Comparison of ENCODE assay signal across 20 mouse cellular contexts in genomic region chr3:153807444-153808149, GRCm38 (mm10). TPM values are rescaled to one million over a fixed set of nuclear protein-coding genes. Genes with fewer than 3 reads are reported as not detected.
DNase-seq lines count a peak whose midpoint lies in the region; ATAC-seq and TF ChIP-seq lines count a peak whose summit lies in the region.
"Had no signal": no experiment of that assay in that cellular context is flagged by ENCODE, and none has a peak within 500 bp of the region (broad histone marks: within the 10 kb centered on the region; RNA-seq: fewer than 3 reads in every experiment).

No protein-coding gene starts in this region.

- ATAC-seq in heart, embryonic 12.5 days (ENCODE audit: insufficient number of reproducible peaks, low FRiP score): peak; percentile 86
- no peak for ATAC-seq in limb, embryonic 12.5 days (ENCODE audit: insufficient number of reproducible peaks, insufficient read depth, low FRiP score, low TSS enrichment, low read depth)
- ATAC-seq in megakaryocyte, adult 5-6 weeks (ENCODE audit: poor library complexity, severe bottlenecking): 0 out of 2 replicates have a peak, but pooled peaks have one; percentile 28
- ATAC-seq: inflammation-experienced regulatory T-cells, adult 6 months had no signal

- no peaks in the 10 kb centered on the region for H3K36me3 ChIP-seq in heart, embryonic 12.5 days
- no peaks in the 10 kb centered on the region for H3K36me3 ChIP-seq in heart, adult 2 months (ENCODE audit: control insufficient read depth, insufficient read depth, low read length)
- H3K36me3 ChIP-seq in limb, embryonic 12.5 days: no peaks in the 10 kb centered on the region
- H3K36me3 ChIP-seq: forebrain, embryonic 15.5 days; neural tube, embryonic 12.5 days had no signal

- TF ChIP-seq EP300 in heart, adult 2 months (IDR thresholded peaks at IDR 0.05; ENCODE audit: insufficient read depth, low read depth, low read length): no peak

- no peaks in the 10 kb centered on the region for H3K79me2 ChIP-seq in heart, adult 2 months (replicated peaks; ENCODE audit: control insufficient read depth, insufficient read depth, low read length)

- no peak overlapping the region for H3K4me2 ChIP-seq in heart, embryonic 12.5 days
- H3K4me2 ChIP-seq in limb, embryonic 12.5 days: no peak overlapping the region
- H3K4me2 ChIP-seq: forebrain, embryonic 15.5 days; lung, embryonic 14.5 days; neural tube, embryonic 12.5 days had no signal

- no peak for TF ChIP-seq POLR2A in heart, adult 2 months (IDR thresholded peaks at IDR 0.05; ENCODE audit: insufficient read depth, low read depth, low read length)

- H3K4me1 ChIP-seq in heart, embryonic 12.5 days (replicated peaks): peaks cover 8% of the 10 kb centered on the region
- H3K4me1 ChIP-seq in heart, adult 2 months (ENCODE audit: control insufficient read depth, insufficient read depth, low read length): no peaks in the 10 kb centered on the region
- H3K4me1 ChIP-seq in limb, embryonic 12.5 days (replicated peaks): peaks cover 22% of the 10 kb centered on the region

- 76% methylated on average over 9 of the region's 9 CpGs for WGBS in heart, embryonic 12.5 days
- WGBS in heart, adult 2 months: 76% methylated on average over 9 of the region's 9 CpGs
- 88% methylated on average over 9 of the region's 9 CpGs for WGBS in limb, embryonic 12.5 days

- no peak for TF ChIP-seq CTCF in heart, adult 2 months (IDR thresholded peaks at IDR 0.05)

- H3K9ac ChIP-seq in heart, embryonic 12.5 days: no peak overlapping the region
- H3K9ac ChIP-seq in heart, adult 2 months (ENCODE audit: low read depth, low read length): no peak overlapping the region
- H3K9ac ChIP-seq in limb, embryonic 12.5 days (replicated peaks): no peak overlapping the region
- H3K9ac ChIP-seq: forebrain, embryonic 15.5 days; lung, embryonic 14.5 days; neural tube, embryonic 12.5 days had no signal

- 0 out of 2 replicates have a peak overlapping the region, but pooled peaks have one; percentile 11 for H3K27ac ChIP-seq in heart, embryonic 12.5 days (ENCODE audit: poor library complexity, severe bottlenecking)
- no peak overlapping the region for H3K27ac ChIP-seq in heart, adult 2 months
- H3K27ac ChIP-seq in limb, embryonic 12.5 days: 0 out of 2 replicates have a peak overlapping the region, but pooled peaks have one; percentile 36
- H3K27ac ChIP-seq: forebrain, embryonic 15.5 days; kidney, postnatal 0 days; neural tube, embryonic 12.5 days had no signal

- no peak overlapping the region for H3K4me3 ChIP-seq in heart, embryonic 12.5 days
- H3K4me3 ChIP-seq in heart, adult 2 months: no peak overlapping the region
- no peak overlapping the region for H3K4me3 ChIP-seq in limb, embryonic 12.5 days (replicated peaks)
- H3K4me3 ChIP-seq: forebrain, embryonic 15.5 days; neural tube, embryonic 12.5 days had no signal

- DNase-seq in heart, adult 2 months: no peak
- DNase-seq in c-Kit-positive CD71-positive TER-119-positive erythroid progenitor cells, embryonic 14.5 days (ENCODE audit: low spot score): peak; percentile 56
- no peak for DNase-seq in cerebellum, postnatal 25 days
- DNase-seq in spleen, postnatal 10 days (ENCODE audit: low spot score in 2 of 2): no peak
- DNase-seq: cerebellum, adult 11 months; heart, postnatal 4 days; layer of hippocampus, adult 9-11 months; lung, embryonic 14.5 days; right cerebral cortex, postnatal 14 days had no signal

- intact Hi-C loops in heart, adult 2 months (cut with DNase I): loop anchor here (5.0 kb wide), 1 partner anchor 40 kb away; no protein-coding TSS in a partner anchor

- no peaks in the 10 kb centered on the region for H3K9me3 ChIP-seq in heart, embryonic 12.5 days (replicated peaks)
- H3K9me3 ChIP-seq in limb, embryonic 12.5 days: no peaks in the 10 kb centered on the region
- H3K9me3 ChIP-seq: forebrain, embryonic 15.5 days; neural tube, embryonic 12.5 days had no signal

- H3K27me3 ChIP-seq in heart, embryonic 12.5 days (replicated peaks): no peaks in the 10 kb centered on the region; the same call in 1 of the 2 replicates
- H3K27me3 ChIP-seq in heart, adult 2 months (ENCODE audit: control insufficient read depth, insufficient read depth, low read length): no peaks in the 10 kb centered on the region
- no peaks in the 10 kb centered on the region for H3K27me3 ChIP-seq in limb, embryonic 12.5 days
- H3K27me3 ChIP-seq: forebrain, embryonic 15.5 days; neural tube, embryonic 12.5 days had no signal

RNA-seq across cellular contexts. Expression of gene Asb17, which starts 36.4 kb away (rescaled TPM):
- 0.32 and 0.70 TPM in 2 replicates for polyA plus RNA-seq in heart, embryonic 12.5 days (2016; fragmentation: Nextera tagmentation; extraction: Ambion mirVana)
- not detected for total RNA-seq in heart, adult 2 months (2021)
- not detected in 2 replicates for polyA plus RNA-seq in heart, adult 2 months (2012; rRNA removed)
- 0.08 and 0.13 TPM in 2 replicates for polyA plus RNA-seq in limb, embryonic 12.5 days (2016; fragmentation: Nextera tagmentation; extraction: Ambion mirVana)
- 0.54 TPM in 1 of 2 replicates, not detected in the other for total RNA-seq in megakaryocyte, adult 5-6 weeks (2015)
- not detected in 2 replicates for total RNA-seq in megakaryocyte, adult 5-6 weeks (2017)
- total RNA-seq: gastrocnemius, adult 18-20 months; granulocyte monocyte progenitor cell, adult 5-6 weeks; heart, postnatal 4 days; left cerebral cortex, postnatal 25 days had no signal
- polyA plus RNA-seq: inflammation-experienced regulatory T-cells, adult 6 months; kidney, postnatal 0 days; thymus, postnatal 0 days had no signal
